Mouse (Mus musculus): ENCODE results near the gene Tesk1. TPM values are rescaled to one million over a fixed set of nuclear protein-coding genes. Genes with fewer than 3 reads are reported as not detected.

Gene Tesk1
- total RNA-seq, 1 experiment, result 12.4 TPM

- Histone ChIP-seq H3K4me3 (ENCODE audit: insufficient read depth in 1 of 2, low read depth in 1 of 2, low read length in 2 of 2, poor library complexity in 1 of 2, severe bottlenecking in 1 of 2) (no peak overlapping the region), H3K27ac (ENCODE audit: insufficient read depth, low read depth, low read length, poor library complexity, severe bottlenecking) (no peak overlapping the region), H3K9ac (ENCODE audit: insufficient read depth, low read depth, low read length, poor library complexity, severe bottlenecking) (no peak overlapping the region), H3K36me3 (ENCODE audit: control insufficient read depth, insufficient read depth, low read length, poor library complexity, severe bottlenecking) (no peaks in the 10 kb centered on the region), H3K4me1 (ENCODE audit: control insufficient read depth in 2 of 2, insufficient read depth in 2 of 2, low read length in 2 of 2, poor library complexity in 1 of 2) (peaks cover 0 to 5% of the 10 kb centered on the region in 2 experiments; a peak in 1 of 4 replicates), H3K9me3 (ENCODE audit: control insufficient read depth, insufficient read depth, low read depth, low read length) (no peaks in the 10 kb centered on the region)
- DNase-seq (ENCODE audit: low read depth, low spot score), result no peak
- in situ Hi-C loops (cut with MboI; ENCODE audit: low sequenced_read_pairs in 2 of 2, unreplicated experiment in 2 of 2), result no loop called here
- TF ChIP-seq ZNF384 (IDR thresholded peaks at IDR 0.05; ENCODE audit: low read depth, low read length), result no peak
- no peak for TF ChIP-seq CHD2 (IDR thresholded peaks at IDR 0.05; ENCODE audit: low read depth, low read length)
- no peak for TF ChIP-seq HCFC1 (IDR thresholded peaks at IDR 0.05; ENCODE audit: borderline replicate concordance, insufficient read depth, low read length)
- no peak for TF ChIP-seq ZC3H11A (IDR thresholded peaks at IDR 0.05; ENCODE audit: borderline replicate concordance, low read depth, low read length)
- TF ChIP-seq MAFK (IDR thresholded peaks at IDR 0.05; ENCODE audit: insufficient read depth, low read depth, low read length), result no peak
Observed at GRCm38 (mm10) chr4:43456470-43456869, 14.7 kb downstream of the Tesk1 start.

- Histone ChIP-seq H3K36me3 (ENCODE audit: control insufficient read depth, insufficient read depth, low read length, poor library complexity, severe bottlenecking) (no peaks in the 10 kb centered on the region), H3K4me3 (ENCODE audit: insufficient read depth in 1 of 2, low read depth in 1 of 2, low read length in 2 of 2, poor library complexity in 1 of 2, severe bottlenecking in 1 of 2) (no peak overlapping the region), H3K4me1 (ENCODE audit: control insufficient read depth in 2 of 2, insufficient read depth in 2 of 2, low read length in 2 of 2, poor library complexity in 1 of 2) (peaks cover 0 to 5% of the 10 kb centered on the region in 2 experiments; a peak in 1 of 4 replicates), H3K9ac (ENCODE audit: insufficient read depth, low read depth, low read length, poor library complexity, severe bottlenecking) (no peak overlapping the region), H3K9me3 (ENCODE audit: control insufficient read depth, insufficient read depth, low read depth, low read length) (no peaks in the 10 kb centered on the region), H3K27ac (ENCODE audit: insufficient read depth, low read depth, low read length, poor library complexity, severe bottlenecking) (no peak overlapping the region)
- TF ChIP-seq CHD2 (IDR thresholded peaks at IDR 0.05; ENCODE audit: low read depth, low read length) (no peak), MAFK (IDR thresholded peaks at IDR 0.05; ENCODE audit: insufficient read depth, low read depth, low read length) (no peak), HCFC1 (IDR thresholded peaks at IDR 0.05; ENCODE audit: borderline replicate concordance, insufficient read depth, low read length) (no peak), ZC3H11A (IDR thresholded peaks at IDR 0.05; ENCODE audit: borderline replicate concordance, low read depth, low read length) (no peak), ZNF384 (IDR thresholded peaks at IDR 0.05; ENCODE audit: low read depth, low read length) (no peak)
- no peak for DNase-seq (ENCODE audit: low read depth, low spot score)
- in situ Hi-C loops (cut with MboI; ENCODE audit: low sequenced_read_pairs in 2 of 2, unreplicated experiment in 2 of 2), result no loop called here
Observed at GRCm38 (mm10) chr4:43457124-43457523, 15.4 kb downstream of the Tesk1 start.

GRCm38 (mm10) chr4:43463102-43463501 is 21.4 kb downstream of the Tesk1 start:
- Histone ChIP-seq H3K36me3 (ENCODE audit: control insufficient read depth, insufficient read depth, low read length, poor library complexity, severe bottlenecking) (no peaks in the 10 kb centered on the region), H3K9me3 (ENCODE audit: control insufficient read depth, insufficient read depth, low read depth, low read length) (no peaks in the 10 kb centered on the region), H3K9ac (ENCODE audit: insufficient read depth, low read depth, low read length, poor library complexity, severe bottlenecking) (no peak overlapping the region), H3K4me1 (ENCODE audit: control insufficient read depth in 2 of 2, insufficient read depth in 2 of 2, low read length in 2 of 2, poor library complexity in 1 of 2) (no peaks in the 10 kb centered on the region), H3K4me3 (ENCODE audit: insufficient read depth in 1 of 2, low read depth in 1 of 2, low read length in 2 of 2, poor library complexity in 1 of 2, severe bottlenecking in 1 of 2) (no peak overlapping the region), H3K27ac (ENCODE audit: insufficient read depth, low read depth, low read length, poor library complexity, severe bottlenecking) (no peak overlapping the region)
- DNase-seq (ENCODE audit: low read depth, low spot score), result no peak
- in situ Hi-C loops (cut with MboI; ENCODE audit: low sequenced_read_pairs in 2 of 2, unreplicated experiment in 2 of 2), result no loop called here
- TF ChIP-seq CHD2 (IDR thresholded peaks at IDR 0.05; ENCODE audit: low read depth, low read length) (no peak), HCFC1 (IDR thresholded peaks at IDR 0.05; ENCODE audit: borderline replicate concordance, insufficient read depth, low read length) (no peak), MAFK (IDR thresholded peaks at IDR 0.05; ENCODE audit: insufficient read depth, low read depth, low read length) (no peak), ZNF384 (IDR thresholded peaks at IDR 0.05; ENCODE audit: low read depth, low read length) (no peak), ZC3H11A (IDR thresholded peaks at IDR 0.05; ENCODE audit: borderline replicate concordance, low read depth, low read length) (no peak)

GRCm38 (mm10) chr4:43465935-43466334 is 24.2 kb downstream of the Tesk1 start:
- Histone ChIP-seq H3K9me3 (ENCODE audit: control insufficient read depth, insufficient read depth, low read depth, low read length) (no peaks in the 10 kb centered on the region), H3K4me3 (ENCODE audit: insufficient read depth in 1 of 2, low read depth in 1 of 2, low read length in 2 of 2, poor library complexity in 1 of 2, severe bottlenecking in 1 of 2) (no peak overlapping the region), H3K4me1 (ENCODE audit: control insufficient read depth in 2 of 2, insufficient read depth in 2 of 2, low read length in 2 of 2, poor library complexity in 1 of 2) (no peaks in the 10 kb centered on the region), H3K9ac (ENCODE audit: insufficient read depth, low read depth, low read length, poor library complexity, severe bottlenecking) (no peak overlapping the region), H3K27ac (ENCODE audit: insufficient read depth, low read depth, low read length, poor library complexity, severe bottlenecking) (no peak overlapping the region), H3K36me3 (ENCODE audit: control insufficient read depth, insufficient read depth, low read length, poor library complexity, severe bottlenecking) (no peaks in the 10 kb centered on the region)
- TF ChIP-seq ZC3H11A (IDR thresholded peaks at IDR 0.05; ENCODE audit: borderline replicate concordance, low read depth, low read length) (no peak), MAFK (IDR thresholded peaks at IDR 0.05; ENCODE audit: insufficient read depth, low read depth, low read length) (no peak), ZNF384 (IDR thresholded peaks at IDR 0.05; ENCODE audit: low read depth, low read length) (no peak), HCFC1 (IDR thresholded peaks at IDR 0.05; ENCODE audit: borderline replicate concordance, insufficient read depth, low read length) (no peak)
- DNase-seq (ENCODE audit: low read depth, low spot score), result no peak
- in situ Hi-C loops (cut with MboI; ENCODE audit: low sequenced_read_pairs in 2 of 2, unreplicated experiment in 2 of 2), result no loop called here

DNA sequence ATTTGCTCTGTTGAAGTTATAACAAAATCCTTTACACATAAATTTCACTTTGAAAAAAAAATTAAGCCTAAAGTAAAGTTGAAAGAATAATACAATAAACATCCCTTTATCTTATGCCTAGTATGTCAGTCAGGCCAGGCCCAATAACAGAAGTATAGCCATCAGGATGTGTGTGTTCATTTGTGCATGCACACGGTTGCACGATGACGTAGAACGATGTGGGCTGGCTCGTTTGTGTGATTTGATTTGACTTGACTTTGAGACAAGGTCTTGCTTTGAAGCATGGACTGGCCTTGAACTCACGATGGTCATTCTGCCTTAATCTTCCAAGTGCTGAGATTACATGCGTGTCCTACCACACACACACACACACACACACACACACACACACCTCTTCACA is 25.1 kb downstream of the Tesk1 start:
- in situ Hi-C loops (cut with MboI; ENCODE audit: low sequenced_read_pairs in 2 of 2, unreplicated experiment in 2 of 2), result no loop called here
- no peaks in the 10 kb centered on the region for H3K9me3 ChIP-seq (ENCODE audit: control insufficient read depth, insufficient read depth, low read depth, low read length)
- no peak overlapping the region for H3K4me3 ChIP-seq (ENCODE audit: insufficient read depth in 1 of 2, low read depth in 1 of 2, low read length in 2 of 2, poor library complexity in 1 of 2, severe bottlenecking in 1 of 2)
- no peak overlapping the region for H3K9ac ChIP-seq (ENCODE audit: insufficient read depth, low read depth, low read length, poor library complexity, severe bottlenecking)
- no peak for DNase-seq (ENCODE audit: low read depth, low spot score)
- H3K4me1 ChIP-seq (ENCODE audit: control insufficient read depth in 2 of 2, insufficient read depth in 2 of 2, low read length in 2 of 2, poor library complexity in 1 of 2), result no peaks in the 10 kb centered on the region
- no peaks in the 10 kb centered on the region for H3K36me3 ChIP-seq (ENCODE audit: control insufficient read depth, insufficient read depth, low read length, poor library complexity, severe bottlenecking)
- no peak overlapping the region for H3K27ac ChIP-seq (ENCODE audit: insufficient read depth, low read depth, low read length, poor library complexity, severe bottlenecking)
- TF ChIP-seq HCFC1 (IDR thresholded peaks at IDR 0.05; ENCODE audit: borderline replicate concordance, insufficient read depth, low read length) (no peak), ZNF384 (IDR thresholded peaks at IDR 0.05; ENCODE audit: low read depth, low read length) (no peak), ZC3H11A (IDR thresholded peaks at IDR 0.05; ENCODE audit: borderline replicate concordance, low read depth, low read length) (no peak), CHD2 (IDR thresholded peaks at IDR 0.05; ENCODE audit: low read depth, low read length) (no peak), MAFK (IDR thresholded peaks at IDR 0.05; ENCODE audit: insufficient read depth, low read depth, low read length) (no peak)

Measured in ES-E14 (cell line).